Mouse (Mus musculus) adipocyte (in vitro differentiated cells): ENCODE data around the gene Rere.

Experiments used
- DNase-seq: peaks from one replicate; pipeline ENCODE4 v3.0.0-alpha.2; 2016; ENCODE audit warnings: low spot score

The Rere gene

GRCm38 (mm10) chr4:150347387-150347672 lies 65.9 kb downstream of the Rere start:
- peak; percentile 54 for DNase-seq

- no peak for DNase-seq
These were observed 68.2 kb downstream of the Rere start for GRCm38 (mm10) chr4:150349680-150350101.

GRCm38 (mm10) chr4:150351419-150352075 lies 70.1 kb downstream of the Rere start:
- no peak for DNase-seq

GRCm38 (mm10) chr4:150352736-150353135 lies 71.3 kb downstream of the Rere start:
- no peak for DNase-seq

- DNase-seq: no peak
These were observed 72.0 kb downstream of the Rere start for GRCm38 (mm10) chr4:150353376-150353900.

GRCm38 (mm10) chr4:150355801-150356200 lies 74.4 kb downstream of the Rere start:
- no peak for DNase-seq

- no peak for DNase-seq
These were observed 80.7 kb downstream of the Rere start for GRCm38 (mm10) chr4:150361986-150362691.

GRCm38 (mm10) chr4:150362858-150363257 lies 81.4 kb downstream of the Rere start:
- no peak for DNase-seq

- DNase-seq: no peak
These were observed 83.3 kb downstream of the Rere start for GRCm38 (mm10) chr4:150364786-150365185.

GRCm38 (mm10) chr4:150366510-150367208 lies 85.2 kb downstream of the Rere start:
- no peak for DNase-seq

GRCm38 (mm10) chr4:150371580-150372380 lies 90.3 kb downstream of the Rere start:
- DNase-seq: peak; percentile 63

GRCm38 (mm10) chr4:150372631-150373041 lies 91.2 kb downstream of the Rere start:
- no peak for DNase-seq

GRCm38 (mm10) chr4:150373111-150374109 lies 92.0 kb downstream of the Rere start:
- DNase-seq: peak; percentile 36

- DNase-seq: no peak
These were observed 93.4 kb downstream of the Rere start for GRCm38 (mm10) chr4:150374651-150375447.

- DNase-seq: no peak
These were observed 94.0 kb downstream of the Rere start for GRCm38 (mm10) chr4:150375448-150375935.

GRCm38 (mm10) chr4:150379313-150379712 lies 97.9 kb downstream of the Rere start:
- DNase-seq: no peak

GRCm38 (mm10) chr4:150379772-150380171 lies 98.3 kb downstream of the Rere start:
- DNase-seq: no peak

- DNase-seq: no peak
These were observed 98.8 kb downstream of the Rere start for GRCm38 (mm10) chr4:150380273-150380672.

- DNase-seq: no peak
These were observed 101.1 kb downstream of the Rere start for GRCm38 (mm10) chr4:150382504-150382903.

GRCm38 (mm10) chr4:150384405-150384804 lies 103.0 kb downstream of the Rere start:
- DNase-seq: no peak
